Mouse (Mus musculus): ENCODE measurements around the gene Dusp18. TPM values are rescaled to one million over a fixed set of nuclear protein-coding genes. Genes with fewer than 3 reads are reported as not detected.

The Dusp18 gene
- polyA plus RNA-seq, 1 experiment from 2014 or later: 11.5 TPM

DNA sequence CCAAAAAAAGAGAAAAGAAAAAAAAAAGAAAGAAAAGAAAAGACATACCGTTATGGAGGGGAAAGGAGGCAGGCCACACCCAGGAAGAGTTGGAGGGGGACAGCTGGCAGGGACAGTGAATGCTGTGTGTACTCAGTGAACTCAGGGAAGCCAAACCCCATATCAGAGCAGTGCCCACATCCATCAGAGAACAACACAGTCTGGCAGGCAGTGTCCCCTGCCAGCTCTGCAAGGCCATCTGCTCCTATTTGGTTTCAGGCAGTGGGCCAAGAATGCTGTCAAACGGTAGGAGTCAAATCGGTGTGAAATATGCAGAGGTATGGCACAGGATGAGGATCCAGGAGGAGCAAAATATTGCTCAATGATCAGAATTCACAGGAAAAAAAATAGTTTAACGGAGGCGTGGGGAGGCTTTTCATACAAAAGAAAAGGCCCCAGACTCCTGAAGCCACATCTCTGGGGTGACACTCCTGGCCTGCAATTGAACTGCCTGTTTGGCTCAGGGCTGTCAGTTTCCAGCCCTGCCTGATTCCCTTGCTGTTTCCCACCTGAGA, 41.5 kb upstream of the Dusp18 start:
- no peak overlapping the region for H3K9ac ChIP-seq (ENCODE audit: low read length)
- 40% methylated on average over 5 of the region's 5 CpGs for WGBS
- no peaks in the 10 kb centered on the region for H3K36me3 ChIP-seq (ENCODE audit: control insufficient read depth, insufficient read depth, low read length)
- H3K9me3 ChIP-seq (ENCODE audit: control insufficient read depth, low read length): 0 out of 2 replicates have a peak, but pooled peaks cover 4% of the 10 kb centered on the region
- no peak overlapping the region for H3K4me2 ChIP-seq (ENCODE audit: low read length)
- no peaks in the 10 kb centered on the region for H3K27me3 ChIP-seq (ENCODE audit: control insufficient read depth, insufficient read depth, low read length)
- H3K4me3 ChIP-seq (ENCODE audit: control insufficient read depth in 1 of 2, insufficient read depth in 1 of 2, low read depth in 1 of 2, low read length in 2 of 2): no peak overlapping the region
- peaks cover 7% of the 10 kb centered on the region in 2 experiments; a peak in 3 of 4 replicates for H3K4me1 ChIP-seq (ENCODE audit: control insufficient read depth in 2 of 2, insufficient read depth in 2 of 2, low read length in 2 of 2)
- peak overlapping the region in 1 of 2 experiments; percentile 47; a peak in 2 of 4 replicates for H3K27ac ChIP-seq (replicated peaks in 1 of 2; ENCODE audit: control insufficient read depth in 1 of 2, insufficient read depth in 1 of 2, low read depth in 2 of 2, low read length in 2 of 2)
- ATAC-seq (ENCODE audit: insufficient number of reproducible peaks, insufficient read depth, low FRiP score, low read depth): peak; percentile 71

DNA sequence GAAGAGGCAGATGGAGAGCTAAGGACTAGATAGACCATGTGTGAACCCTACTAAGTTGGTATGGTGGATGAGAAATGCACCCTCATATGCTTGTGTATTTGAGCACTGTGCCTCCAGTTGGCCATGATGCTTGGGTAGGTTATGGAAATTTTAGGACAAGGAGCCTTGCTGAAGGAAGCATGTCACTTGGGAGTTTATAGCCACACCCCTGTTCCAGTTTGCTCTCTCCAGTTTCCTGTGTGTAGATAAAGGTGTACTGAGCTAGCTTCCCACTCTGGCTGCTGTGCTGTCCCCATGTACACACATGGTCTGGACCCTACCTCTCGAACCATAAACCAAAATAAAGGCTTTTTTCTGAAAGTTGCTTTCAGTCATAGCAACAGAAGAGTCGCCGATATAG, 40.9 kb upstream of the Dusp18 start:
- Histone ChIP-seq H3K4me3 (ENCODE audit: control insufficient read depth in 1 of 2, insufficient read depth in 1 of 2, low read depth in 1 of 2, low read length in 2 of 2) (no peak overlapping the region), H3K4me2 (ENCODE audit: low read length) (no peak overlapping the region), H3K27ac (replicated peaks in 1 of 2; ENCODE audit: control insufficient read depth in 1 of 2, insufficient read depth in 1 of 2, low read depth in 2 of 2, low read length in 2 of 2) (0 out of 4 replicates have a peak overlapping the region, but pooled peaks of 1 of the 2 experiments have one; percentile 22), H3K4me1 (ENCODE audit: control insufficient read depth in 2 of 2, insufficient read depth in 2 of 2, low read length in 2 of 2) (peaks cover 7% of the 10 kb centered on the region in 2 experiments; a peak in 3 of 4 replicates), H3K9me3 (ENCODE audit: control insufficient read depth, low read length) (0 out of 2 replicates have a peak, but pooled peaks cover 4% of the 10 kb centered on the region), H3K27me3 (ENCODE audit: control insufficient read depth, insufficient read depth, low read length) (no peaks in the 10 kb centered on the region), H3K9ac (ENCODE audit: low read length) (no peak overlapping the region), H3K36me3 (ENCODE audit: control insufficient read depth, insufficient read depth, low read length) (no peaks in the 10 kb centered on the region)
- 84% methylated on average over 3 of the region's 3 CpGs for WGBS
- ATAC-seq (ENCODE audit: insufficient number of reproducible peaks, insufficient read depth, low FRiP score, low read depth): no peak

DNA sequence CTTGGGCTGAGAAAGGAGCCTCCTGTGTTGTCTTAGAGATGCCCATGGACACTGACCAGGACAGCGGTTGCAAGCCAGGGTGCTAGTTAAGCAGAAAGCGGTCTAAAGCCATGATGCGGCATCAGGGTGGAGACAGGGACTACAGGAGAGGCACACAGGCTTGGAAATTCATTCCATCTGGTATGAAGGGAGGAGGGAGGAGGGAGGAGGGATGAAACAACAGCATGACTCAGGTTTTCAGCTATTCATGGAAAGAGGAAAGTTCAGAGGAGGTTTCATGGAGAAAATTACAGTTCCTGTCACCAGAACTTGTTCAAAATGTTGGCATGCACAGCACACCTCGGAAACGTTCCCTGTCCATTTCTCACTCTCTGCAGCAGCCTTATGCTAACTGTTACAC, 39.2 kb upstream of the Dusp18 start:
- peaks cover 7% of the 10 kb centered on the region in 2 experiments; a peak in 3 of 4 replicates for H3K4me1 ChIP-seq (ENCODE audit: control insufficient read depth in 2 of 2, insufficient read depth in 2 of 2, low read length in 2 of 2)
- 0 out of 2 replicates have a peak, but pooled peaks cover 4% of the 10 kb centered on the region for H3K9me3 ChIP-seq (ENCODE audit: control insufficient read depth, low read length)
- 85% methylated on average over 5 of the region's 5 CpGs for WGBS
- H3K27ac ChIP-seq (replicated peaks in 1 of 2; ENCODE audit: control insufficient read depth in 1 of 2, insufficient read depth in 1 of 2, low read depth in 2 of 2, low read length in 2 of 2): no peak overlapping the region
- H3K36me3 ChIP-seq (ENCODE audit: control insufficient read depth, insufficient read depth, low read length): no peaks in the 10 kb centered on the region
- H3K9ac ChIP-seq (ENCODE audit: low read length): no peak overlapping the region
- H3K4me2 ChIP-seq (ENCODE audit: low read length): no peak overlapping the region
- H3K4me3 ChIP-seq (ENCODE audit: control insufficient read depth in 1 of 2, insufficient read depth in 1 of 2, low read depth in 1 of 2, low read length in 2 of 2): no peak overlapping the region
- ATAC-seq (ENCODE audit: insufficient number of reproducible peaks, insufficient read depth, low FRiP score, low read depth): no peak
- H3K27me3 ChIP-seq (ENCODE audit: control insufficient read depth, insufficient read depth, low read length): no peaks in the 10 kb centered on the region

DNA sequence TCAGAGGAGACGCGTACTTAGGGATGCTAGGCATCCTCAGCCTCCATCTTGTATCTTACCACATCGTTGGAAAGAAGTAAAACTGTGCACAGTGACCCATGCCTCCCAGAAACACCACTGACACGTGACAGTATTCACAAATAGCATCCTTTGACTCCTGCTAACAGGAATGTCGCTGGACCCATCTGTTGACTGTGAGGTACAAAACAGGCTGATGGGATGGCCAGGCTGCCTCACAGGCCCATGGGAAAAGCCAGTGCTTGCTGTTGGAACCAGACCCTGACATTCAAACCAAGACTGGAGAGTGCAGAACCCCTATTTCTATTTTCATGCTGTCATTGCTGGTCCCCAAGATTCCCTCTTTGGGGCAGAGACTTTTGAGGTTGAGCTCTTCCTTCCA, 37.1 kb upstream of the Dusp18 start:
- WGBS: 63% methylated on average over 5 of the region's 5 CpGs
- H3K36me3 ChIP-seq (ENCODE audit: control insufficient read depth, insufficient read depth, low read length): no peaks in the 10 kb centered on the region
- H3K27me3 ChIP-seq (ENCODE audit: control insufficient read depth, insufficient read depth, low read length): peaks cover 11% of the 10 kb centered on the region
- no peak overlapping the region for H3K4me3 ChIP-seq (ENCODE audit: control insufficient read depth in 1 of 2, insufficient read depth in 1 of 2, low read depth in 1 of 2, low read length in 2 of 2)
- H3K9me3 ChIP-seq (ENCODE audit: control insufficient read depth, low read length): 0 out of 2 replicates have a peak, but pooled peaks cover 4% of the 10 kb centered on the region
- H3K9ac ChIP-seq (ENCODE audit: low read length): no peak overlapping the region
- no peak for ATAC-seq (ENCODE audit: insufficient number of reproducible peaks, insufficient read depth, low FRiP score, low read depth)
- H3K4me1 ChIP-seq (ENCODE audit: control insufficient read depth in 2 of 2, insufficient read depth in 2 of 2, low read length in 2 of 2): peaks cover 8 to 9% of the 10 kb centered on the region in 2 experiments; a peak in 3 of 4 replicates
- no peak overlapping the region for H3K27ac ChIP-seq (replicated peaks in 1 of 2; ENCODE audit: control insufficient read depth in 1 of 2, insufficient read depth in 1 of 2, low read depth in 2 of 2, low read length in 2 of 2)
- no peak overlapping the region for H3K4me2 ChIP-seq (ENCODE audit: low read length)

DNA sequence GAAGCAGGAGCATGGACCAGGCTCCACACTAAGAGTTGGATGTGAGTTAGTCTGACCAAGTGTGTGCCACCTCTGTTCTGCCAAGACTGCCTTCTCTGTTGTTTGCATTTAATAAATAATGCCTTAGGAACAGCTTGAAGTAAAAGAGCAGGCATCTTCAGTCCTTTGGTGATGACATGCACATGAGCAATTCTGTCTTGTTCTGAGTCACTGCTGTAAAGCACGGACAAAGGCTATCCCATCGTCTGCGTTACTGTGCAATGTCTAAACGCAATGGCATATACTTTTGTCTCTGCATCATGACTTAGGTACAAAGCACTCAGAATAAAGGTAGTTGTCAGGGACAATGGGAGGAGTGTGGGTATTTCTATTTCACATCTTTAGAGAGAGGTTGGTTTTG, 35.3 kb upstream of the Dusp18 start:
- H3K36me3 ChIP-seq (ENCODE audit: control insufficient read depth, insufficient read depth, low read length): no peaks in the 10 kb centered on the region
- H3K27ac ChIP-seq (replicated peaks in 1 of 2; ENCODE audit: control insufficient read depth in 1 of 2, insufficient read depth in 1 of 2, low read depth in 2 of 2, low read length in 2 of 2): no peak overlapping the region
- ATAC-seq (ENCODE audit: insufficient number of reproducible peaks, insufficient read depth, low FRiP score, low read depth): no peak
- H3K4me1 ChIP-seq (ENCODE audit: control insufficient read depth in 2 of 2, insufficient read depth in 2 of 2, low read length in 2 of 2): peaks cover 7 to 10% of the 10 kb centered on the region in 2 experiments; a peak in 3 of 4 replicates
- H3K4me3 ChIP-seq (ENCODE audit: control insufficient read depth in 1 of 2, insufficient read depth in 1 of 2, low read depth in 1 of 2, low read length in 2 of 2): no peak overlapping the region
- 0 out of 2 replicates have a peak, but pooled peaks cover 3% of the 10 kb centered on the region for H3K9me3 ChIP-seq (ENCODE audit: control insufficient read depth, low read length)
- H3K4me2 ChIP-seq (ENCODE audit: low read length): no peak overlapping the region
- WGBS: 90% methylated on average over 4 of the region's 4 CpGs
- no peak overlapping the region for H3K9ac ChIP-seq (ENCODE audit: low read length)
- H3K27me3 ChIP-seq (ENCODE audit: control insufficient read depth, insufficient read depth, low read length): peaks cover 22% of the 10 kb centered on the region

DNA sequence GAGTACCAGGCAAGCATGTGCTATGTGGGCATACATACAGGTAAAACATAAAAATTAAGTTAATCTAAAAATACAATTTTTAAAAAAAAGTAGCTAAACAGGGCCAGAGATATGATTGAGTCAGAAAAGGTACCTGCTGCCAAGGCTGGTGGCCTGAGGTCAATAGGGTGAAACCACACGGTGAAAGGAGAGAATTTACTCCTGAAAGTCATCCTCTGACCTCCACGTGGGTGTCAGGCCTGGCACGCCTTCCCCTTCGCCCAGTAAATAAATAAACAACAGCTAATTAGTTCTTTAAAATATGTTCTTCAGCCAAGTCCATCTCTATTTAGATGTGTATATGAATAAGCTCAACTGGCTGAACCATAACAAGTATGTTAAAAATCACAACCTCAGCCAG, 34.7 kb upstream of the Dusp18 start:
- H3K4me3 ChIP-seq (ENCODE audit: control insufficient read depth in 1 of 2, insufficient read depth in 1 of 2, low read depth in 1 of 2, low read length in 2 of 2): no peak overlapping the region
- H3K36me3 ChIP-seq (ENCODE audit: control insufficient read depth, insufficient read depth, low read length): no peaks in the 10 kb centered on the region
- H3K27ac ChIP-seq (replicated peaks in 1 of 2; ENCODE audit: control insufficient read depth in 1 of 2, insufficient read depth in 1 of 2, low read depth in 2 of 2, low read length in 2 of 2): no peak overlapping the region
- H3K9ac ChIP-seq (ENCODE audit: low read length): no peak overlapping the region
- H3K4me1 ChIP-seq (ENCODE audit: control insufficient read depth in 2 of 2, insufficient read depth in 2 of 2, low read length in 2 of 2): peaks cover 7 to 10% of the 10 kb centered on the region in 2 experiments; a peak in 3 of 4 replicates
- 68% methylated on average over 4 of the region's 4 CpGs for WGBS
- peaks cover 25% of the 10 kb centered on the region for H3K27me3 ChIP-seq (ENCODE audit: control insufficient read depth, insufficient read depth, low read length)
- H3K9me3 ChIP-seq (ENCODE audit: control insufficient read depth, low read length): no peaks in the 10 kb centered on the region
- ATAC-seq (ENCODE audit: insufficient number of reproducible peaks, insufficient read depth, low FRiP score, low read depth): no peak
- no peak overlapping the region for H3K4me2 ChIP-seq (ENCODE audit: low read length)

DNA sequence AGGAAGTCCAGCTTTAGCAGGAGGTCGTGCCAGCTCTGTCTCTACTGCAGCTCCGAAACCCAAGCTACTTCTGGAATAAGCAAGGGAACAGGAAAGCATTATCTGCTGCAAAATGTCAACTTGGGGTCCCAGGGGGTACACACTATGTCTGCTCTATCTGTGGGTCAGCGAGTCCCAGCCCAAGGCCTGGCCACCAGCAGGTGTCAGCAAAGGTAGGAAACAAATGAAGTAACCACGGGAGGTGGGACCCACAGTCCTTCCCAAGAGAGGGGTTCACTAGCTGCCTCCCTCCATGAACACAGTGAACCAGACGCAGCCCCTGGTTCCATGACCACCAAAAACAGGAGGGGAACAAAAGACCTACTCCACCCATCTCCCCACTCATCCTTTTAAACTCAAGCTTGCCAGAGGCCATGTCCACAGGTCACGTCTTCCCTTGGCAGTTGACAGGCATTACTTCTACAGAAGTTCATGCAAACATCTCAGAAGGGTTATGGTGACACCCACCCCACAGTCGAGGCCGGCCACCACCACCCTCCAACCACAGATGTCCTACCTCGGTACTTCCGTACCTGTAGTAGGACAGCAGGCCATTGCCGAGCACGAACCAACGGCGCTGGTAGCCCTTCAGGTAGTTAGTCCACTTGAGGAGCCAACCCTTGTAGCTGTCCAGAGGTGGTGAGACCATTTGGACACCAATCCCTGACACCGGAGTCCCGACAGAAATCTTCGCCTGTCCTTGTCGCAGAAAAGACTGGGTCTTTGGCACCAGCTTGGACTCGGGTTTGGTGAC, 32.2 kb upstream of the Dusp18 start:
- Histone ChIP-seq H3K9ac (ENCODE audit: low read length) (peak overlapping the region; percentile 65), H3K36me3 (ENCODE audit: control insufficient read depth, insufficient read depth, low read length) (no peaks in the 10 kb centered on the region), H3K4me1 (ENCODE audit: control insufficient read depth in 2 of 2, insufficient read depth in 2 of 2, low read length in 2 of 2) (peaks cover 7 to 10% of the 10 kb centered on the region in 2 experiments; a peak in 3 of 4 replicates), H3K4me2 (ENCODE audit: low read length) (peak overlapping the region; percentile 90), H3K27ac (replicated peaks in 1 of 2; ENCODE audit: control insufficient read depth in 1 of 2, insufficient read depth in 1 of 2, low read depth in 2 of 2, low read length in 2 of 2) (no peak overlapping the region), H3K27me3 (ENCODE audit: control insufficient read depth, insufficient read depth, low read length) (peaks cover 26% of the 10 kb centered on the region), H3K4me3 (ENCODE audit: control insufficient read depth in 1 of 2, insufficient read depth in 1 of 2, low read depth in 1 of 2, low read length in 2 of 2) (peak overlapping the region in 1 of 2 experiments; percentile 49; a peak in 3 of 4 replicates), H3K9me3 (ENCODE audit: control insufficient read depth, low read length) (no peaks in the 10 kb centered on the region)
- WGBS: 64% methylated on average over 19 of the region's 19 CpGs
- ATAC-seq (ENCODE audit: insufficient number of reproducible peaks, insufficient read depth, low FRiP score, low read depth): 0 out of 2 replicates have a peak, but pooled peaks have one; percentile 6
